Mouse (Mus musculus) layer of hippocampus, postnatal 10 days (tissue): ENCODE data around the gene Slc41a1. TPM values are rescaled to one million over a fixed set of nuclear protein-coding genes. Genes with fewer than 3 reads are reported as not detected.

Experiments
- DNase-seq, 2 experiments: peaks; one replicate each; pipeline ENCODE4 v3.0.0; 2021; ENCODE audit warnings: low spot score in 2 of 2
- total RNA-seq, 2 experiments: library from RNA; stranded (reverse); gene quantifications; 2 replicates each; pipeline ENCODE4 v1.2.3; 2021

Gene Slc41a1
- total RNA-seq, 2 experiments from 2014 or later: 53.0 to 59.9 TPM

DNA sequence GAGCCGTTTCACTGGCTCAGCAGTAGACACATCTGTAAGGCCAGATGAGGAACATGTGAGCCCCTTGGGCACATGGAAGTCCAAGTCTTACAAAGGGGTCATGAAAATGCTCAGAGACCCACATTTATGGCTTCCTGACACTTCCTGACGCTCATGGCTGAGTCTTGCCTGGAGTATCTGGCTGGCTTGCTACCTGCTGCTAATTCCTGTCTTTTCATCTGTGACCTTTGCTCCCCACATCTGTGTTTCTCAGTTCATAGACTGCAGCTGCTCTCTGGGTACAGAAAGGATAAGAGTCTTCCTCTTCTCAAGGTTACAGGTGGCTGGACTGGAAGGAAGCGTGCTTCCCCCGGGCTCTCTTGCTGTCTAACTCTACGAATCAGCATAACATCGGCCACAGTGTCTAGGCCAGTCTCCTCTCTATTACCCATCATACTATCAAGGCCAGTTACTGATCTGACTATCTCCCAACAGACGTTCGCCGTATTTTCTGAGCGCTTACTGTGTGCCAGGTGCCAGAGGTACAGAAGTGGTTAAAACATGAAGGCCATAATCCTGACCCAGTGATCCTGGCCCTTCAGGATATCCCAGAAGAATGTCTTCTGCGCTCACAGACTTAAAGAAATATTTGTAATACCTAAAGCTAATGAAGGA is 2.6 kb upstream of the Slc41a1 start:
- no peak for DNase-seq

- peak; percentile 93 to 95 for DNase-seq
These were observed 530 bp downstream of the Slc41a1 start for GRCm38 (mm10) chr1:131827787-131828258.

GRCm38 (mm10) chr1:131828297-131829126 is 1.2 kb downstream of the Slc41a1 start:
- peak; percentile 47 to 56 for DNase-seq

DNA sequence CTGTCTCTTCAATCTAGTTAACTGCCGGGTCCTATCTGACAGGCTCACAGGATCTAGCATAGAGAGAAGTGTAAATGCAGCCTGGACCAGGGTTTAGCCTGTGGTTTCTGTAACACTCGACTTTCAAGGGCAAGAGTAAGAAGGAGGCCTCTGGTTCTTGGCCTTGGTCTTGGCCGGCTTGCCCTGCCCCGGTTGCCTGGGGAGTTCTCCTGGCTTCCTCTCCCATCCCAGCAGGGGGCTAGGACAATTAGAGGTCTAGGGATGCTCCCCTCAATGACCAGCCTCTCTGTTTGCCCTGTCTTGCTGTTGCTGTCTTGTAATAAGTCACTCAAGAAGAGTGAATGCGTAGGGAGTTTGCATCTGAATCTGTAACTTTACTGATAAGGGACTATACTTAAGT is 2.0 kb downstream of the Slc41a1 start:
- no peak for DNase-seq

GRCm38 (mm10) chr1:131830561-131830960 is 3.3 kb downstream of the Slc41a1 start:
- peak in 1 of 2 experiments; percentile 18 for DNase-seq

DNA sequence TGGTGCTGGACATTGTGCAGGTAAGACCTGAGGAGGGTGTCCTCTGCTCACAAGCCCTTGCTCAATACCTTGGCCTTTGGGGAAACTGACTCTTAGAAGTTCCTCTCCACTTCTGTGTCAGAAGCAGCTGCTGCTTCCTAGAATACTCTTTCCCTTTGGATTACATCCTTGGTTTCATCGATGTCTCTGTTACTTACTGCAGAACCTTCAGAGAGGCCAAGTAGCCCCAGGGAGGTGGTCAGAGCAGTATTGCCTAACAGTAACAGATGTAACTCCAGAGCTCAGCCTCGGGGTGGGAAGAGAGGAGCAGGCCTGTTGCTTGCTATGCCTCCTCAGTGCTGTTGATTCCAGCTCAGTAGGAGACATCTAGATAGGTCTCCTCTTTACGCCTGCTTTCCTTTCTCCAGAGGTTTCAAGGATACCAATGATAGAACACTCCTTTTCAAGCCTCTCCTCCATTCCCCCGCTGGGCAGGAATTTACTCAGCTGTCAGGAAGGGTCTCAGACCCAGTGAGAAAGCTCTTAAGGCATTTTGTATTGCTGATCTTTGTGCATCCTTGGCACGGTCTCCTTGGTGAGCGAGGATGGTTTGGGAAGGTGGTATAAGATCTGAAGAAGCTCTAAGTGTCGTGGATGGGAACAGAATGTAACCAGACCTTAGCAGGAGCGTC is 3.8 kb downstream of the Slc41a1 start:
- peak in 1 of 2 experiments; percentile 10 for DNase-seq

DNA sequence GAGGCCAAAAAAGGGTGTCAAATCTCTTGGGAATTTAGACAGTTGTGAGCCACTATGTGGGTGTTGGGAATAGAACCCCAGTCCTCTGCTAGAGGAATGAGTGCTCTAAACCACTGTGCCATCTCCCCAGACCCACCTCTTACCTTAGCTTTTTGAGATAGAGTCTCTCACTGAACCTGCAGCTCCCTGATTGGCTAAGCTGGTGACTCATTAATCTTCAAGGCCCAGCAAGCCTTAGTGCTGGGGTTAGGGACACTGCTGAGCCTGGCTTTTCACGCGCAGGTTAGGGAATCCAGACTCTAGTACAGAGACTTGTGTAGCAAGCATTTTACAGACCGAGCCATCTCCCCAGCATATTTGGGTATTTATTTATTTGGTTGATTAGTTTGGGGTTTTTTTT is 9.7 kb downstream of the Slc41a1 start:
- no peak for DNase-seq

GRCm38 (mm10) chr1:131838542-131838941 is 11.2 kb downstream of the Slc41a1 start:
- DNase-seq: peak in 1 of 2 experiments; percentile 17

DNA sequence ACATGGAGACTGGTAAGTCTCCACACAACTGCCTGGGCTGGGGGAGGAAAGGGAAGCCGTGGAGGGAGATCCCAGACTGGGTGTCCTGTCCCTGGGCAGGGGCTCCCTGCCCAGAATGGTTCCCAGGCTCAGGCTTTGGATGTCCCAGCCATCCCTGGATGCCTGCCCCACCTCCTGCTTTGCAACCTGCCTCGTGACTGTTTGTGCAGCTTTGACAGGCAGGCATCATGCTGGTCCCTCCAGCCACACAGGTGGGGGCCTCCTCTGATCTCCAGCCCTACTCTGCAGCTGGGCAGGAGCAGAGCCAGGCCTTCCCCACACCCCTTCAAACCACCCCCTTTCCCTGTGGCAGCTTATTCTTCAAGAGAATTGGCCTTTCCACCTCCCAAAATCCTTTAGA is 12.0 kb downstream of the Slc41a1 start:
- DNase-seq: peak; percentile 72 to 76

- no peak for DNase-seq
These were observed 14.9 kb downstream of the Slc41a1 start for GRCm38 (mm10) chr1:131842221-131842620.

DNA sequence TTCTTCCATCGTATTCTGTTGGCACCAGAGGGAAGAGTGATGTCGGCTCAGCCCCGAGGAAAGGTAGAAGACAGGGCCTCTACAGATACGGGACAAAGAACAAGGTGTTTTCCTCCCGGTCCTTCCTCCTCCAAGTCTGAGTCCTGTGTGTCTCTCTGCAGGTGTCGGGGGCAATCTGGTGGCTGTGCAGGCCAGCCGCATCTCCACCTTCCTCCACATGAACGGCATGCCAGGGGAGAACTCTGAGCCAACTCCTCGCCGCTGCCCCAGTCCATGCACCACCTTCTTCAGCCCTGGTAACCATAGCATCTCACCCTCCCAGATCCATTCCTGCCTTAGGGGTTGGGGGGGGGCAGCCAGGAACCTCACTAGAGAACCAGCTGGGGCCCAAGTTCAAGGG is 16.5 kb downstream of the Slc41a1 start:
- peak in 1 of 2 experiments; percentile 10 for DNase-seq

- peak in 1 of 2 experiments; percentile 15 for DNase-seq
These were observed 17.6 kb downstream of the Slc41a1 start for GRCm38 (mm10) chr1:131844883-131845282.

DNA sequence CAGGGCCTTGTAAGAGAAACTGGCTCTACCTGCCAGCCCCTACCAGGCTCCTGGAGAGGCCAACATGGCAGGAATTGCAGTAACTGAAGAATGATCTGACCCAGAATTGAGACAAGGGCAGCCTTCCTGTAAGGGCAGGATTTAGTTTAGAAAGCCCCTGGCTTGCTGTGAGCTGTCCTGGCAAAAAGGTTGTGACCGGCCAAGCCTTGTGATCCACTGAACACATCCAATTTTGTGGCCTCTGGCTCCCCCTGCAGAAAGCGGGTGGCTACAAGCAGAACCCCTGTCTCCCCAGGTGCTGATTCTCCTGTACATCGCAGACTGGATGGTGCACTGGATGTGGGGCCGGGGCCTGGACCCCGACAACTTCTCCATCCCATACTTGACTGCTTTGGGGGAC is 19.0 kb downstream of the Slc41a1 start:
- DNase-seq: peak; percentile 72 to 76

DNA sequence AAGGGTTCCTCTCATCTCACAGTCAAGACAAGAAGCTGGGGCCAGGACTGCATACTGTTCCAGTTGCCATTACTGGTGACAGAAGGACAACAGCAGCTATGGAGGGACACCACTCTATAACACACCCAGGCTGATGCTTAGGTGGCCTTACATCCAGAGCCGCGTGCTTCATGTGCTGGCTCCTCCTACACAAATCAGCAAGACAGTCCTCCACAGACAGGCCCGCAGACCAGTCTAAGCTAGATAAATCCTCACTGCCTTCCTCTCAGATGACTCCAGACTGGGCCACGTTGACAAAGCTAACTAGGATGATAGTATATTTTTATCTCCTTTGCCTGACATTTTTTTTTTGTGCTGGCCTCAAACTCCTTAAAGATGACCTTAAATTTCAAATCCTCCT is 34.5 kb downstream of the Slc41a1 start:
- DNase-seq: no peak

GRCm38 (mm10) chr1:131865596-131865995 is 38.3 kb downstream of the Slc41a1 start:
- no peak for DNase-seq

DNA sequence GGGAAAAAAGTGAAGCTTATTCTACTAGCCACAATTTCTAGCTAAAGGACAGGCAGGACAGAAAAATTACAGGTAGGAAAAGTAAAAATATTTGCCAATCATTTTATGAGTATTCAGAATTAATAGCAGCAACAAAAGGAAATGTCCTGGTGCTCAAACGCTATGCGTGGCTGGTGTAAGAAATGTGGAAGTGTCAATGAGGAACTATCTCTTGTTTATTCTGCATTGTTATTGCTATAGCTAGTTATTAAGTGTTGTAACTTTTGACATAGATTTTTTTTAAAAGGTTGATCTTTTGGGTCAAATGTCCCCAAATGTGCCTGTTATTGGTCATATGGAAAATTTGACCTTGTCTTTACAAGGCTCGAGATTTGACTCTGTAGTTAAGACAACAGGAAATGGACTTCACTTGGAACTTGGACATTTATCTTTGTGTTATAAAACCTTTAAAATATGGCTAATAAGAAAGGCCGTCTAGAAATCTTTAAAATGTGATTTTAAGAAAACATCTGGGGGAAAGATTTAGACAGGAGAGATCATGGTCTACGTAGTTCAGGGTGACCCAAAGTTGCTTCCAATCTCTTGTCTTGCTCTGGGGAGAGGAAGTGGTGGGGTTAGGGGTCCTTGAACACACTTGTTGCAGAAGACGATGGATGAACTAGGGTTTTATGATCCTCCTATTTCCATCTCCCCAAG is 39.2 kb downstream of the Slc41a1 start:
- no peak for DNase-seq

DNA sequence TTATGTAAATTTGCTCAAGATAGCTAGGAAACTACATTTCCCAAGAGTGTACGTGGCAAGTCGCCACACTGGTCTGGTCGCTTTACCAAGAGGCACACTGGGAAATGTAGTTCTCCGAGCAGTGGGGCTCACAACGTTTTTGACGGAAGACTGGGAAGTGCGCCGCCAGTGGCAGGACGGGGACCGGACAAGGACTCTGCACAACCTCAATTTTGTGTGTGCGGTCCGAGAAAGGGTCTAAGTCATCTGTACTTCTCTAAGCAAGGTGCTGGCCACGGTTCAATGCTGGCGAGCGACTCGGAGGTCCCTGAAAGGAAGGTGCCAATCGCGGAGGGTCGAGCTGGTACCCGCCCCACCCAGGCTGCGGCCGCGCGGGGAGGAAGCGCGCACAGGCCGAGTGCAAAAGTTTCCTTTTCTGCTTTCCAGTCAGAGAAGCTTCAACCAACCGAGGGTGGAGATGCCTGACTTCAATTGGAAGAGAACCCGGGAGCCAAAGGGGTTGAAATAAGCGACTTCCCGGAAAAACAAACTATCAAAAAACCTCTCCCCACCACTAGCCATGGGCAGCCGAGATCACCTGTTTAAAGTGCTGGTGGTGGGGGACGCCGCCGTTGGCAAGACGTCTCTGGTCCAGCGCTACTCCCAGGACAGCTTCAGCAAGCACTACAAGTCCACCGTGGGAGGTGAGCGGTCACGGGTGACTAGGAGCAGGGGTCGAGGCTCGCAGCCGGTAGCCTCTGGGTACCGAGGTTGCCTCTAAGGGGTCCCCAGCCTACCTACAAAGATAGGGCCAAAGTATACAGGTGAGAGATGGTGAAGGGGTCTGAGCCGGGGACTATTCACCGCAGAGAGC is 40.0 kb downstream of the Slc41a1 start, which contains the start of gene Rab29:
Rab29 (plus strand) TSS at position 132 of the 853 bp plus-strand sequence.
- peak; percentile 92 to 95 for DNase-seq

DNA sequence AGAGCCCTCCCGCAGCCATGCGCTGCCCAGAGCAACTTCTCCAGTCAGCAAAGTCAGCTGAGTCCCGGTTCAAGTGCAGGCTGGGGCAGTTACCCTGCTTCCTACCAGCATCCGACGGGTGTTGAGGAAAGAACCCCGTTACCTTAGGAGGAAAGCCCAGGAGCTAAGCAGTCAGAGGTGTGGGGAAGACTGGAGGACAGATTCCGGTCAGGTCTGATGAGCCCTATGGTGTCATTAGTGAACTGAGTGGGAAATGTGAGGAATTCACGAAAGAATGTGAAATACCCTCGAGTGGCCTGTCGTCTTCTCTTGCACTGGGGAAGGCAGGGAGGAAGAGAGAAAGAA is 40.6 kb downstream of the Slc41a1 start:
- no peak for DNase-seq

DNA sequence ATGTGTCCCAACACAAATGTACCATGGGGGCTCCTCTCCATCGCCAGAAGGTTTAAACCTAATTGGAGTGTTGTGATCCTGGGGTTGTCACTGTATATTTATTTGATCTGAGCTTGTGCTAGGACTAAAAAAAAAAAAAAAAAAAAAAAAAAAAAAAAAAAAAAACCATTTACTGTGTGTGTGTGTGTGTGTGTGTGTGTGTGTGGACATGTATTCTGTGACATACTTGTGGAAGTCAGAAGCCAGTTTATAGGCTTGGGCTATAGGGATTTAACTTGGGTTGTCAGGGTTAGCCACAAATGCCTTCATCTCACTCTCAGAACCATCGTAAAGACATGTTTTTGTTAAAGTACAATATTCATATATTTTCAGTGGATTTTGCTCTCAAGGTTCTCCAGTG is 42.3 kb downstream of the Slc41a1 start:
- DNase-seq: no peak

DNA sequence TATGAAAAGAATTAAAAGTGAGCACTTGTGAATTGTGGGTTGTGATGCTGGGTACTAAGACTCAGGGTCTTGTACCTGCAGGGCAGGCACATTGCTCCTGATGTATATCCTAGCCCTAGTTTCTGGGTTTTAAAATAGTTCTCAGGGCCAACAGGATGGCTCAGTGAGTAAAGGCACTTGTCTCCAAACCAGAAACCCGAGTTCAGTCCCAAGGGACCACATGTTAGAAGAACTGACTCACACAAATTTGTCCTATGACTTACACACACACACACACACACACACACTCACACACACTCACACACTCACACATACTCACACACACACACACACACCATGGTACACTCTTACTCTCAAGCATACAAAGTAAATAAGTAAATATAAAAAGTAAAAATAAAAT is 45.6 kb downstream of the Slc41a1 start:
- DNase-seq: no peak
